Mouse (Mus musculus) olfactory bulb, adult 2 months (tissue): ENCODE measurements around the gene Gm14190. TPM values are rescaled to one million over a fixed set of nuclear protein-coding genes. Genes with fewer than 3 reads are reported as not detected.
"Not testable (repeated sequence)": the region's sequence is repeated elsewhere in the genome, so short reads cannot be mapped to it uniquely, and the experiment has no call there.

Experiments used
- H3K27ac ChIP-seq: fragments of 200-500 bp; 2 replicates; pipeline ENCODE4 v1.5.1; 2012; ENCODE audit warnings: low read depth, low read length; ENCODE audit not compliant: insufficient read depth
- H3K4me1 ChIP-seq: fragments of 200-500 bp; 2 replicates; pipeline ENCODE4 v1.6.1; 2012; ENCODE audit warnings: low read length; ENCODE audit not compliant: control insufficient read depth, insufficient read depth
- H3K4me3 ChIP-seq: fragments of 200-500 bp; 2 replicates; pipeline ENCODE4 v1.5.1; 2012; ENCODE audit warnings: mild to moderate bottlenecking, low read depth, low read length, moderate library complexity; ENCODE audit not compliant: insufficient read depth
- CTCF ChIP-seq: fragments of 200-500 bp; IDR thresholded peaks from 2 replicates; pipeline ENCODE4 v1.5.1; 2012; ENCODE audit warnings: low read depth, mild to moderate bottlenecking, low read length, moderate library complexity; ENCODE audit not compliant: insufficient read depth
- POLR2A ChIP-seq: fragments of 200-500 bp; IDR thresholded peaks from 2 replicates; pipeline ENCODE4 v1.6.1; 2012; ENCODE audit warnings: mild to moderate bottlenecking, low read depth, low read length, moderate library complexity; ENCODE audit not compliant: insufficient read depth
- WGBS: fragments of 180-500 bp; shearing (Covaris S2); methylation state at CpG from one replicate; pipeline ENCODE4 v1.1.7; 2018; 5-methylcytosine and 5-hydroxymethylcytosine counted together
- polyA plus RNA-seq: library from polyadenylated mRNA; stranded (reverse); fragments of >200 nt; gene quantifications from 2 replicates; pipeline ENCODE4 v1.2.4, GENCODE M21; 2012; ENCODE audit warnings: low replicate concordance; ENCODE audit not compliant: missing spikeins, insufficient read depth, insufficient read length

Gene Gm14190
- polyA plus RNA-seq, result not detected in 2 replicates

- no peak within 1 kb of the TSS for H3K27ac ChIP-seq
- no peak within 1 kb of the TSS for H3K4me3 ChIP-seq
- 93% methylated on average over 1 of the region's 1 CpGs for WGBS
- no peaks in the 10 kb centered on the region for H3K4me1 ChIP-seq
- TF ChIP-seq CTCF, result no peak
- no peak for TF ChIP-seq POLR2A
Measured at GRCm38 (mm10) chr11:99690463-99690862, at the start of gene Gm14190. Gene Gm14190, minus strand, starts transcription at chr11:99690740.

- Histone ChIP-seq H3K4me3 (no peak within 1 kb of the TSS), H3K4me1 (no peaks in the 10 kb centered on the region), H3K27ac (no peak within 1 kb of the TSS)
- WGBS, result 70% methylated on average over 2 of the region's 2 CpGs
- TF ChIP-seq POLR2A, result no peak
- no peak for TF ChIP-seq CTCF
Measured at GRCm38 (mm10) chr11:99734190-99734589, 43.6 kb upstream of the Gm14190 start, which contains the start of gene Gm14180. Gene Gm14180, minus strand, starts transcription at chr11:99734290.

- H3K4me1 ChIP-seq, result no peaks in the 10 kb centered on the region
- WGBS, result 74% methylated on average over 2 of the region's 2 CpGs
- no peak for TF ChIP-seq POLR2A
- TF ChIP-seq CTCF, result no peak
- H3K4me3 ChIP-seq, result no peak overlapping the region
- no peak overlapping the region for H3K27ac ChIP-seq
Measured at GRCm38 (mm10) chr11:99724061-99724460, 33.5 kb upstream of the Gm14190 start.

- Histone ChIP-seq H3K4me3 (no peak overlapping the region), H3K4me1 (no peaks in the 10 kb centered on the region), H3K27ac (no peak overlapping the region)
- 89% methylated on average over 1 of the region's 1 CpGs for WGBS
- TF ChIP-seq CTCF (no peak), POLR2A (no peak)
Measured at GRCm38 (mm10) chr11:99718759-99719158, 28.2 kb upstream of the Gm14190 start.

- not testable (repeated sequence) for H3K4me3 ChIP-seq, H3K27ac ChIP-seq, H3K4me1 ChIP-seq
- WGBS, result 71% methylated on average over 1 of the region's 1 CpGs
Measured at GRCm38 (mm10) chr11:99685235-99685634, 5.3 kb downstream of the Gm14190 start.

- Histone ChIP-seq H3K27ac (no peak overlapping the region), H3K4me1 (no peaks in the 10 kb centered on the region), H3K4me3 (no peak overlapping the region)
- WGBS, result 87% methylated on average over 2 of the region's 2 CpGs
- TF ChIP-seq CTCF, result no peak
- TF ChIP-seq POLR2A, result no peak
Measured at GRCm38 (mm10) chr11:99683481-99683880, 7.1 kb downstream of the Gm14190 start.

GRCm38 (mm10) chr11:99665860-99666259 lies 24.7 kb downstream of the Gm14190 start, which contains the start of gene Krtap4-6:
Gene Krtap4-6, minus strand, starts transcription at chr11:99665960.
- H3K4me3 ChIP-seq, result no peak within 1 kb of the TSS
- H3K27ac ChIP-seq, result no peak within 1 kb of the TSS
- H3K4me1 ChIP-seq, result no peaks in the 10 kb centered on the region
- TF ChIP-seq POLR2A, result no peak
- no peak for TF ChIP-seq CTCF

GRCm38 (mm10) chr11:99662802-99663201 lies 27.7 kb downstream of the Gm14190 start:
- H3K27ac ChIP-seq, result no peak overlapping the region
- H3K4me3 ChIP-seq, result no peak overlapping the region
- no peaks in the 10 kb centered on the region for H3K4me1 ChIP-seq
- WGBS, result 80% methylated on average over 10 of the region's 10 CpGs
- TF ChIP-seq POLR2A (no peak), CTCF (no peak)

- no peaks in the 10 kb centered on the region for H3K4me1 ChIP-seq
- TF ChIP-seq POLR2A (no peak), CTCF (no peak)
- 56% methylated on average over 4 of the region's 4 CpGs for WGBS
- H3K4me3 ChIP-seq, result no peak overlapping the region
- no peak overlapping the region for H3K27ac ChIP-seq
Measured at GRCm38 (mm10) chr11:99659256-99659655, 31.3 kb downstream of the Gm14190 start.

- not testable (repeated sequence) for H3K27ac ChIP-seq, H3K4me3 ChIP-seq
- 65% methylated on average over 10 of the region's 10 CpGs for WGBS
Measured at GRCm38 (mm10) chr11:99658467-99659010, 32.0 kb downstream of the Gm14190 start, which contains the start of gene Gm11563. Gene Gm11563, minus strand, starts transcription at chr11:99658960.

More at GRCm38 (mm10) chr11:99658467-99659010, 32.0 kb downstream of the Gm14190 start, which contains the start of gene Gm11563:
- H3K4me1 ChIP-seq, result not testable (repeated sequence)
